Mouse (Mus musculus) embryonic facial prominence, embryonic 13.5 days (tissue): ENCODE data around the gene Il33. TPM values are rescaled to one million over a fixed set of nuclear protein-coding genes. Genes with fewer than 3 reads are reported as not detected.
A peak's percentile ranks its signal among the peaks of the same experiment; 100 is the strongest.

Source experiments
- ATAC-seq: fragments of 200-750 bp; cut with Nextera tagmentation; 2 replicates; pipeline ENCODE4 v1.8.0; 2017; ENCODE audit warnings: low read depth; ENCODE audit not compliant: insufficient number of reproducible peaks, insufficient read depth, low FRiP score, low TSS enrichment
- H3K27ac ChIP-seq: fragments of 300-500 bp; sonication (generic); 2 replicates; pipeline ENCODE4 v1.5.1; 2015; ENCODE audit warnings: moderate library complexity, mild to moderate bottlenecking, inconsistent platforms
- H3K27me3 ChIP-seq: fragments of 300-500 bp; sonication (generic); 2 replicates; pipeline ENCODE4 v1.6.1; 2015; ENCODE audit warnings: mild to moderate bottlenecking, inconsistent platforms
- H3K36me3 ChIP-seq: fragments of 300-500 bp; sonication (generic); 2 replicates; pipeline ENCODE4 v1.6.1; 2015; ENCODE audit warnings: mild to moderate bottlenecking, inconsistent platforms
- H3K4me1 ChIP-seq: fragments of 300-500 bp; sonication (generic); 2 replicates; pipeline ENCODE4 v1.6.1; 2015; ENCODE audit warnings: inconsistent platforms
- H3K4me2 ChIP-seq: fragments of 300-500 bp; sonication (generic); 2 replicates; pipeline ENCODE4 v1.6.1; 2015; ENCODE audit warnings: moderate library complexity, mild to moderate bottlenecking, inconsistent platforms
- H3K4me3 ChIP-seq: fragments of 300-500 bp; sonication (generic); 2 replicates; pipeline ENCODE4 v1.5.1; 2015; ENCODE audit warnings: mild to moderate bottlenecking, inconsistent platforms
- H3K9ac ChIP-seq: fragments of 300-500 bp; sonication (generic); 2 replicates; pipeline ENCODE4 v1.6.1; 2015; ENCODE audit warnings: mild to moderate bottlenecking, inconsistent platforms
- H3K9me3 ChIP-seq: fragments of 300-500 bp; sonication (generic); 2 replicates; pipeline ENCODE4 v1.6.1; 2016; ENCODE audit warnings: inconsistent platforms
- WGBS: fragments of 180-500 bp; shearing (Covaris S2); methylation state at CpG from one replicate; pipeline ENCODE4 v1.1.7; 2015; ENCODE audit warnings: mixed read lengths; 5-methylcytosine and 5-hydroxymethylcytosine counted together
- polyA plus RNA-seq: library from polyadenylated mRNA; unstranded; fragments of >200 nt; fragmentation: Nextera tagmentation; extraction: Ambion mirVana; gene quantifications from 2 replicates; pipeline ENCODE4 v1.2.1, GENCODE M21; 2015

Gene Il33
- polyA plus RNA-seq, 1 experiment from 2014 or later = 2.0 TPM

DNA sequence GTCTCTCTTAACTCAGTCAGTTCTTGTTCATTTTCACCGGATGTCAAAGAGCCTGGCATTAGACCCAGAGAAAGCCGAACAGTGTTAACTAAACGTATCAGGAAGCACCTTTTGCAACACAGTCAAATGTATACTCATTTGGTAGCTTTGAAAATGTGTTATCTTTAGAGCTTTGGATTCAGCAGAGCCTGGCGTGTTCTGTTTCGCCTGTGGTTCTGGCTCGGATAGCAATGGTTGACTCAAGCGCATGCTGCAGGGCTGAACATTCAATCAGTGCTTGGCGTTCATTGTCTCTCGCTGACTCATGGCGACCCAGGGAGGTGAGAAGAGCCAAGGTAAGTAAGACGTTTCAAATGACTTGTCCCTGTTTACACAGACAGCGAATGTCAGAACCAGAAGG lies 30.5 kb upstream of the Il33 start:
- Histone ChIP-seq H3K4me2 (no peak overlapping the region), H3K4me1 (no peaks in the 10 kb centered on the region), H3K9me3 (no peaks in the 10 kb centered on the region), H3K27ac (no peak overlapping the region), H3K4me3 (no peak overlapping the region), H3K36me3 (no peaks in the 10 kb centered on the region), H3K27me3 (no peaks in the 10 kb centered on the region), H3K9ac (no peak overlapping the region)
- WGBS = 82% methylated on average over 12 of the region's 12 CpGs
- no peak for ATAC-seq

DNA sequence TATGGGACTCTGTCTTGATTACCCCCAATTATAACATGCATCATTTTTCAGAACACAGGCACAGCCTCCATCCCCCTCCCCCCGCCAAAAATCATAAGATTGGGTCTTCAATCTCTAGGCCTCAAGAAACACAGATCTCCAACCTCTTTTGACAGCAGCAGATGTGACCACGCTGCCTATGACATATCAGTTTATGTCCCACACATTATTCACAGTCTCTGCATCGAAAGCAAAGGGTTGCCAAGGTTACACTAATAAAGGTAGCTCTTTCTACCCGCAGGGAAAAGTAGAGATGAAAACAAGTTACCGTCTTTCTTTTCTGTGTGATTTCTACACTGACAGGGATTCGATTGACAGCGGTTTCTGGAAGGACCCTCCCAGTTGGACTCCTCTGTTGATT lies 29.9 kb upstream of the Il33 start:
- no peak overlapping the region for H3K4me3 ChIP-seq
- no peak overlapping the region for H3K9ac ChIP-seq
- H3K9me3 ChIP-seq = peaks cover 6% of the 10 kb centered on the region; the same call in 1 of the 2 replicates
- no peak overlapping the region for H3K27ac ChIP-seq
- ATAC-seq = no peak
- no peak overlapping the region for H3K4me2 ChIP-seq
- WGBS = 64% methylated on average over 7 of the region's 7 CpGs
- no peaks in the 10 kb centered on the region for H3K36me3 ChIP-seq
- H3K4me1 ChIP-seq = no peaks in the 10 kb centered on the region
- H3K27me3 ChIP-seq = no peaks in the 10 kb centered on the region

DNA sequence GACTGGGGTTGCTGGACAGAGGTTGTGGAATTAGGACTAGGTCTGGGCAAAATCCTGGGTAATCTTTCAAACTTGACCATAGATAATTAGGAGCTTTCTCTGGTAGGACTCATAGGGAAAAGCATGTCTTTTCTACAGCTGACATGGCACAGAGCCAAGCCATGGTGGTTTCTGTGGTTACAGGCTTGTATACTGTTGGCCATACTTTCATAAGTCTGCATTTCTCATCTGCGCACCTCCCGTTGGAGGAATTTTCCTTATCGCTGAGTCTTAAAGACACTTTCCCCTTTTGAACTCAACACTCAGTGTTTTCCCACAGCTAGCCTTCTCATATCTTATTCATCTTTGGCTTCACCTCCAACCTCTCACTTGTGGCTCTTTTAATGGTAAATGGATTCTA lies 24.6 kb upstream of the Il33 start:
- ATAC-seq = no peak

DNA sequence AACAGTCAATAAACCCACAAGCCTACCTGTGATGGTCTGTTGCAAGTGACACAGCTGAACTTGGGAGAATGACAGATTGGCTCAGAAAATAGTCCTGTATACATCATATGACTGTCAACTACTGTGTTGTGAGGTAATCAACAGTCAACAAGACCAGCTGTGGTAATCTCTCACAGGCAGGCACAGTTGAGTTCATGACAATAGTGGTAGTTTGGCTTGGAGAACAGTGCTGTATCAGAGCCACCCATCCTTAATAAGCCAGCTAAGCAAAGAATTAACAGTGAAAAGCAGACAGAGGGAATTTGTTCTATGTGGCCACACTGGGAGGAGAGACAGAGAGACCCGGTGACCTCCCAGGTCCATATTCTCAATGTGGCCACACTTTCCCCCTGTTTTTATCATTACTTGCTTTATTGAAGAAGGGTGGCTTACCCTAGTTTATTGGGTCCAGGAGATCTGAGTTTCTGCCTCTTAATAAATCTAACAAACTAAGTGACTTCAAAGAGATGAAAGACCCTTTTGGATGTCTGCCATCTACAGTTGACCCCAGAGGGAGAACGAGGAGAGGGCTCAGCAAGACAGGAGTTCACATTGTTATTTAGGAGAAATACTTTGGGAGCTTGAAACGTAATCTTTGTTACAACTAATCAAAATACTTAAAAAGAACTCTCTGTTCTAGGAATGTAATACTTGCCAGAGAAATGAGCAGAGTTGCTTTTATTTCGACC lies 22.4 kb upstream of the Il33 start:
- Histone ChIP-seq H3K27me3 (no peaks in the 10 kb centered on the region), H3K4me3 (no peak overlapping the region), H3K9ac (no peak overlapping the region), H3K9me3 (peaks cover 9% of the 10 kb centered on the region; the same call in 1 of the 2 replicates), H3K4me1 (no peaks in the 10 kb centered on the region), H3K27ac (no peak overlapping the region), H3K36me3 (no peaks in the 10 kb centered on the region), H3K4me2 (no peak overlapping the region)
- 51% methylated on average over 4 of the region's 4 CpGs for WGBS
- no peak for ATAC-seq

More for the DNA sequence above, 24.6 kb upstream of the Il33 start:
- H3K27ac ChIP-seq = no peak overlapping the region
- 50% methylated on average over 3 of the region's 3 CpGs for WGBS
- no peaks in the 10 kb centered on the region for H3K27me3 ChIP-seq
- H3K4me2 ChIP-seq = no peak overlapping the region
- H3K4me1 ChIP-seq = no peaks in the 10 kb centered on the region
- no peak overlapping the region for H3K9ac ChIP-seq
- peaks cover 9% of the 10 kb centered on the region; the same call in 1 of the 2 replicates for H3K9me3 ChIP-seq
- no peak overlapping the region for H3K4me3 ChIP-seq
- no peaks in the 10 kb centered on the region for H3K36me3 ChIP-seq

DNA sequence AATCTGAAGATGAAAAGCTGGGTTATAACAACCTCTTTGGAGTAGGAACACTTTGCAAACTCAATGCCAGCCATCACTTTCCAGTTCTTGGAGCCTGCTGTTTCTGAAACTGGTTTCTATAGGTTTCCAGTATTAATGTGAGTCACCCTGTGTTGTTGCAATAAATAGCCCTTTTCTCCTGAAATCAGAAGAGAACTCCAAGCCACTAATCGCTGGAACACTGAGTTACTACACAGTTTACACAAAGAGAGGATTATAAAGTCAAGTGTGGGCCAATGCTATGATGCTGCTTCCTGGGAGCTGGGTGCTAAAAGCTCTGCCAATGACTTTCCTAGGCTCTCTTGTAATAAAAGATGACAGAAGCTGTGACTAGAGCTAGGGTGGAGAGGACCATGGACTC lies 19.0 kb upstream of the Il33 start:
- no peak overlapping the region for H3K9ac ChIP-seq
- peaks cover 4% of the 10 kb centered on the region; the same call in 1 of the 2 replicates for H3K4me1 ChIP-seq
- H3K9me3 ChIP-seq = no peaks in the 10 kb centered on the region
- no peak overlapping the region for H3K4me3 ChIP-seq
- H3K36me3 ChIP-seq = no peaks in the 10 kb centered on the region
- 80% methylated on average over 1 of the region's 1 CpGs for WGBS
- H3K27me3 ChIP-seq = no peaks in the 10 kb centered on the region
- H3K4me2 ChIP-seq = no peak overlapping the region
- H3K27ac ChIP-seq = no peak overlapping the region
- ATAC-seq = no peak

DNA sequence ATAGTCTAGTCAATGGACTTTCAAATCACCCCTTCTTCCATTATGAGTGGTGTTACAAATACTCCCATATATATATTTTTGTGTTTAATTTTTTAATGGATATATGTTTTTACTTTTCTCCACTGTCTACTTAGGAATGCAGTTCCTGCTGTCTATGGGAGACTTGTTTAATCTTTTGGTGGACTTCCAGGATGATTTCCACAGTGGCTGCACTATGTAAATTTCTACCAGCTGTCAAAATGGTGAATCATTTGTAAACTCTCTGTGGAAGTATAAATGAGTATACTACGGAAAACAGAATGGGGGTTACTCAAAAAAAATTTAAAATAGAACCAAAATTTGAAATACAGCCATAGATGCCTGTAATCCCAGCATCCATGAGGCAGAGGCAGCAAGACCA lies 15.7 kb upstream of the Il33 start:
- ATAC-seq = no peak
- 51% methylated on average over 1 of the region's 1 CpGs for WGBS
- Histone ChIP-seq H3K9ac (no peak overlapping the region), H3K4me2 (no peak overlapping the region), H3K36me3 (no peaks in the 10 kb centered on the region), H3K4me3 (no peak overlapping the region), H3K9me3 (no peaks in the 10 kb centered on the region), H3K27me3 (no peaks in the 10 kb centered on the region), H3K27ac (no peak overlapping the region), H3K4me1 (peaks cover 4% of the 10 kb centered on the region; the same call in 1 of the 2 replicates)

DNA sequence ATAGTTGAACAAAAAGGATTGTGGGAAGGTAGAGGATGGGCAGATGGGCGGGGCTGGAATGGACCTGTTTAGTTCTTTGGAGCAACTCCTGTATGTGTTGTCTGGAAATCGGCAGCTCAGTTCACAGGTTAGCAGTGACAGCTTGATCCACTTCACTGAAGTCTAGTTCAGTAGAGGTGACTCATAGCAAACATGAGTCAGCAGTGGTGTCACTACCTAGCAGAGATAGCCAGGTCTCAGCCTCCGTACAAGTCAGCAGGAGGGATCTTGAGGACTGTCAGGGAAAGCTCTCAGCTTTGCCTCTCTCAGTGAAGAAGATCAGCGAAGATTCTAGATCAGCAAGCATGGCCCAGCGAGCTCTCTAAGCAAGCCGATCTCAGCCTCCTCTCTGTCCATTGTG lies 13.0 kb upstream of the Il33 start:
- no peaks in the 10 kb centered on the region for H3K9me3 ChIP-seq
- no peak overlapping the region for H3K4me3 ChIP-seq
- H3K27me3 ChIP-seq = no peaks in the 10 kb centered on the region
- no peak overlapping the region for H3K9ac ChIP-seq
- ATAC-seq = no peak
- no peak overlapping the region for H3K4me2 ChIP-seq
- H3K36me3 ChIP-seq = no peaks in the 10 kb centered on the region
- 90% methylated on average over 6 of the region's 6 CpGs for WGBS
- H3K27ac ChIP-seq = no peak overlapping the region
- peaks cover 4% of the 10 kb centered on the region; the same call in 1 of the 2 replicates for H3K4me1 ChIP-seq

DNA sequence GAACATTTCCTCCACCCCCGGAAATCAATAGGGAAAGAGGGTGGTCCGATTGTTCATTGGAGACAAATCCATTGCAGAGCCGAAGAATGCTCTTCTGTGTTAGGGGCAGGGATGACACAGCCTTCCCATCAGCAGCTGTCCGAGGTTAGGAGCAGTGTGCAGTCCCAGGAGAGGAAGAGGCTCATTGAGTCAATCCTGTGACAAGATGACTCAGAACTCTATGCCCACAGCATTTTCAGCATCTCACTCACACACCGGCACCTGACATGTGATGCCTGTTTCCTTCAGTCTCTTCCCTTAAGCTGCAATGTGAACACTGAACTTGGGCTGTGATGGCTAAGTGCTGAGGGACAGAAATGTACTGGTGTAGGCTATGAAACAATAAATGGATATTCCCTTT lies 7.5 kb upstream of the Il33 start:
- H3K4me2 ChIP-seq = no peak overlapping the region
- H3K9ac ChIP-seq = no peak overlapping the region
- ATAC-seq = no peak
- H3K4me1 ChIP-seq = no peaks in the 10 kb centered on the region
- H3K4me3 ChIP-seq = no peak overlapping the region
- H3K27ac ChIP-seq = no peak overlapping the region
- WGBS = 56% methylated on average over 5 of the region's 5 CpGs
- no peaks in the 10 kb centered on the region for H3K36me3 ChIP-seq
- no peaks in the 10 kb centered on the region for H3K27me3 ChIP-seq
- H3K9me3 ChIP-seq = no peaks in the 10 kb centered on the region

DNA sequence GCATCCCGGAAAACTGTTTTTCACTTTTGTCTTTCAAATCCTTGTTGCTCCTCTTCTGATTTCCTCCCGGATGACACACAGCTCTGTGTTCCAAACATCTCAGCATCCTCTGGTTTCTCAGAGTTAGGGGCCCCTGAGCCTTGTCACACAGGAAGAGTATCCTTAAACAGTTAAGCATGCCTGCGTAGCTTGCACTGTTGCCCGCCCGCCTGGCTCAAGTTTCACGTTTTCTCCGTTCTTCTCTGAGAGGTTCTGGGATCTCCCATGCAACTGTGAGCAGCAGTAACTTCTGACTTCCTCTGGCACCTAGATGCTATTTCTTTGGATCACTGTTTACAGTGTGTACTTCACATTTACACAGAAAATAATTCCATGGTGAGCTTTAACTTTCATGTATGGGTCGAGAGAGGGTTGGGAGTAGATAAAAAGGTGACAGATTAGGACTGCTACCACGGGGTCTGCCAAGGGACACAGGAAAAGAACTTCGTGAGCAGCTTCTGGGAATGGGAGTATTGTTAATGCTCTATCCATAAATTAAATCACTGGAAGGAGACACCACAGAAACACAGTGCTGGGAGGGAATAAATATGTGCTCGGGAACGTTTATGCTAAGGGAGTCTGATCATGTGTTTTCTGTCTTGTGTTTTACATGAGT lies 1.3 kb downstream of the Il33 start:
- WGBS = 47% methylated on average over 12 of the region's 12 CpGs
- no peaks in the 10 kb centered on the region for H3K9me3 ChIP-seq
- peaks cover 22% of the 10 kb centered on the region for H3K4me1 ChIP-seq
- ATAC-seq = no peak
- H3K27me3 ChIP-seq = no peaks in the 10 kb centered on the region
- no peak overlapping the region for H3K4me3 ChIP-seq
- H3K4me2 ChIP-seq = peak overlapping the region; percentile 11; the same call in 1 of the 2 replicates
- H3K27ac ChIP-seq = no peak overlapping the region
- H3K36me3 ChIP-seq = no peaks in the 10 kb centered on the region
- H3K9ac ChIP-seq = no peak overlapping the region

DNA sequence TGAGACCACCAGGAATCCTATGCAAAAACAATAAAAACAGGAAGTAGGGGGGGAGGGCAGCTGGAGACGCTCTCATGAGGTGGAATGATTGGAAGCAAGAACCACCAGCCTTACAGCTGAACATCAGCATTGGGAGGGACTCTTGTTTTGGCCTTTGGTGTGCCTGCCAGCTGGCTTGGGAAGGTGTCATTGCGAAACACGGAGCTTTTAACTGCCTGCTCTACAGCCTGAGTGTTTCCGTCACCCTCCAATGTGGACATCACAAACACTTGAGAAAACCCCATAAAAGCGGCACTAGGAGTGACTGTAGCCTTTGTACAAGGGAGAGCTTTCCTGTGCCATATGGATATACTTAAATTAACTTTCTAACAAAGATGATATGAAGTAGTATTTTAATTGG lies 5.4 kb downstream of the Il33 start:
- no peak for ATAC-seq
- WGBS = 70% methylated on average over 5 of the region's 5 CpGs
- no peak overlapping the region for H3K27ac ChIP-seq
- H3K27me3 ChIP-seq = no peaks in the 10 kb centered on the region
- H3K4me2 ChIP-seq = no peak overlapping the region
- H3K4me3 ChIP-seq = no peak overlapping the region
- peaks cover 14% of the 10 kb centered on the region for H3K4me1 ChIP-seq
- H3K36me3 ChIP-seq = no peaks in the 10 kb centered on the region
- no peaks in the 10 kb centered on the region for H3K9me3 ChIP-seq
- no peak overlapping the region for H3K9ac ChIP-seq

DNA sequence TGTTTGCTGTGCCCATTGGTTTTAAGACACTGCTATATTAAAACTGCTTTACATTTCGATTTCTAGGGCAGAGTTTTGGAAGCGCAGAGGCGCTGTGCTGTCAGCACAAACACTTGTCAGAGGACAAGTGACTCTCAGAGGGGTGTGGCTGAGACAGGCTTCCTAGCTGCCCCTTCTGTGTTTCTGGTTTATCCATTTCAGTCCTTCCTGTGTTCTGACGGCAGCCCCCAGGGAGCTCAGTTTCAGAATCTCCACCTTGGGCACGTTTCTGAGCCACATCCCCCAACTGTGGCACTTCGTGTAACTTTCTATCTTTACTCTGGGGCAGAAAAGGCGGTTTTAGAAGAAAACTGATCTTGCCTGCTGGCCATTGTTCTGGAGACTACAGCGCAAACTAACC lies 12.5 kb downstream of the Il33 start:
- Histone ChIP-seq H3K27ac (no peak overlapping the region), H3K36me3 (no peaks in the 10 kb centered on the region), H3K9me3 (no peaks in the 10 kb centered on the region), H3K4me1 (peaks cover 18% of the 10 kb centered on the region; the same call in 1 of the 2 replicates), H3K4me2 (0 out of 2 replicates have a peak overlapping the region, but pooled peaks have one; percentile 10), H3K9ac (no peak overlapping the region), H3K27me3 (no peaks in the 10 kb centered on the region), H3K4me3 (no peak overlapping the region)
- ATAC-seq = no peak
- WGBS = 43% methylated on average over 8 of the region's 8 CpGs

DNA sequence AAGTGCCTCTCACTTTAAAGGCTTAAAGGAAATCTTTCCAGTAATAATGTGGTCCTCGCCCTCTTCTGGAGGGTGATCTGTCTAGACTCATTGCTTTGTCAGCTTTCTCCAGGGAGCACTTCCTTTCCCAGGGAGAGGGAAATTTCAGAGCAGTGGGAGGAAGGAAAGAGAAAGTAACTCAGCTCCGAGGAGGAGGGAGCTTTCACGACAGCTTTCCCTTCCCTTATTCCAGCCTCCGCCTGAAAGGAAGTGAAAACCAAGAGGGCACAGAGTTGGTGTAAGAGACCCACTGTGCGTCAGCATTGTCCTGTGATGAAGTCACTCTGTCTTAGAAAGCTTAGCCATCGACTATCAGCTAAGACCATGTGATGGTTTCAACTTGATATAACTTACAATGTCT lies 15.3 kb downstream of the Il33 start:
- no peak overlapping the region for H3K4me3 ChIP-seq

More for the DNA sequence above, 15.3 kb downstream of the Il33 start:
- Histone ChIP-seq H3K4me1 (peaks cover 17% of the 10 kb centered on the region; the same call in 1 of the 2 replicates), H3K4me2 (no peak overlapping the region), H3K27ac (no peak overlapping the region), H3K27me3 (no peaks in the 10 kb centered on the region), H3K36me3 (no peaks in the 10 kb centered on the region), H3K9ac (no peak overlapping the region), H3K9me3 (no peaks in the 10 kb centered on the region)
- ATAC-seq = no peak
- WGBS = 50% methylated on average over 6 of the region's 6 CpGs
